11 mouse cellular contexts compared by ENCODE assay signal in the genomic region with DNA sequence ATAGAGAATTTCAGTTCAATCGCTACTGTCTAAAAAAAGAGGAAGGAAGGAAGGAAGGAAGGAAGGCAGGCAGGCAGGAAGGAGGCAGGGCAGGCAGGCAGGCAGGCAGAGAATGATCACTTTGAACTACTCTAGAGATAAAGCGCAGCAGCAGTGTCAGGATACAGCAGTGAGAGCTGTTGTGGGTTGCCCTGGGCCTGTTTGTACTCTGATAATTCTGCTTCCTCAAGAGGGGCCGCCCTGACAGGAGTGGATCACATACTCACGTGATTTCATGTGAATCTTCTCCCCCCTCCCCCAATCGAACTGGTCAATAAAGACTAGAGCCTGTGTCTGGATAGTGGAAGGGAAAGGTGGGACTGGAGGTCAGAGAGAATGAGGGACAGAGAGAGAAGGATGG. TPM values are rescaled to one million over a fixed set of nuclear protein-coding genes. Genes with fewer than 3 reads are reported as not detected.
DNase-seq lines count a peak whose midpoint lies in the region; ATAC-seq and TF ChIP-seq lines count a peak whose summit lies in the region.
"Had no signal": no experiment of that assay in that cellular context is flagged by ENCODE, and none has a peak within 500 bp of the region (broad histone marks: within the 10 kb centered on the region; RNA-seq: fewer than 3 reads in every experiment).

No protein-coding gene starts in this region.

- TF ChIP-seq RAD21 in MEL (IDR thresholded peaks at IDR 0.05; ENCODE audit: low read depth, low read length), result no peak

- no peaks in the 10 kb centered on the region for H3K27me3 ChIP-seq in lung, embryonic 14.5 days (ENCODE audit: insufficient read depth, low read length)
- no peaks in the 10 kb centered on the region for H3K27me3 ChIP-seq in MEL (ENCODE audit: control insufficient read depth in 1 of 2, insufficient read depth in 2 of 2, low read length in 2 of 2)
- no peaks in the 10 kb centered on the region for H3K27me3 ChIP-seq in liver, embryonic 13.5 days

- TF ChIP-seq POLR2A in lung, adult 2 months (IDR thresholded peaks at IDR 0.05; ENCODE audit: borderline replicate concordance, extremely low read depth, low read depth, low read length), result no peak
- peak in 1 of 2 experiments; percentile 27; a peak in 1 of 4 replicates for TF ChIP-seq POLR2A in MEL (IDR thresholded peaks at IDR 0.05; ENCODE audit: control insufficient read depth in 1 of 2, insufficient read depth in 1 of 2, low read depth in 1 of 2, low read length in 2 of 2, poor library complexity in 1 of 2)

- H3K9ac ChIP-seq in lung, embryonic 14.5 days, result no peak overlapping the region
- H3K9ac ChIP-seq in MEL (ENCODE audit: control insufficient read depth, low read depth, low read length, poor library complexity, severe bottlenecking), result no peak overlapping the region
- 0 out of 2 replicates have a peak overlapping the region, but pooled peaks have one; percentile 17 for H3K9ac ChIP-seq in liver, embryonic 13.5 days

- no peak for TF ChIP-seq CTCF in lung, embryonic 14.5 days (IDR thresholded peaks at IDR 0.05; ENCODE audit: low read depth)
- TF ChIP-seq CTCF in lung, adult 2 months (IDR thresholded peaks at IDR 0.05; ENCODE audit: insufficient read depth, low read length), result no peak
- TF ChIP-seq CTCF in MEL (IDR thresholded peaks at IDR 0.05 in 2 of 3, conservative IDR thresholded peaks at IDR 0.05 in 1 of 3; ENCODE audit: control insufficient read depth in 1 of 3, insufficient read depth in 1 of 3, low read depth in 2 of 3, low read length in 3 of 3, poor library complexity in 1 of 3, severe bottlenecking in 1 of 3), result 0 out of 6 replicates have a peak, but pooled peaks of 1 of the 3 experiments have one; percentile 4

- H3K79me2 ChIP-seq in MEL (ENCODE audit: control insufficient read depth, insufficient read depth, low read length, poor library complexity), result no peaks in the 10 kb centered on the region

- H3K36me3 ChIP-seq in lung, embryonic 14.5 days (ENCODE audit: insufficient read depth), result no peaks in the 10 kb centered on the region
- peaks cover 0 to 14% of the 10 kb centered on the region in 2 experiments; a peak in 2 of 4 replicates for H3K36me3 ChIP-seq in MEL (ENCODE audit: control insufficient read depth in 1 of 2, insufficient read depth in 2 of 2, low read length in 2 of 2)
- H3K36me3 ChIP-seq in liver, embryonic 13.5 days, result no peaks in the 10 kb centered on the region

- no peaks in the 10 kb centered on the region for H3K9me3 ChIP-seq in lung, embryonic 14.5 days (ENCODE audit: low read depth, low read length)
- H3K9me3 ChIP-seq in MEL (replicated peaks; ENCODE audit: insufficient read depth, low read length), result no peaks in the 10 kb centered on the region
- no peaks in the 10 kb centered on the region for H3K9me3 ChIP-seq in liver, embryonic 13.5 days (replicated peaks)

- DNase-seq in lung, embryonic 14.5 days, result no peak
- no peak for DNase-seq in lung, adult 2 months
- peak; percentile 94 for DNase-seq in MEL (ENCODE audit: low read depth, low spot score)
- peak; percentile 25 for DNase-seq in liver, embryonic 13.5 days
- DNase-seq in thymus, postnatal 25 days, result peak; percentile 49
- DNase-seq in cerebellum, adult 8-10 months, result no peak
- no peak for DNase-seq in adrenal gland, adult (ENCODE audit: inconsistent age in 2 of 2, low spot score in 1 of 2)
- DNase-seq: adrenal gland, postnatal 36 days; cerebellum, postnatal 10 days; gastrocnemius, adult 2 months; left cerebral cortex, postnatal 4 days had no signal

- 38% methylated on average over 5 of the region's 5 CpGs for WGBS in lung, embryonic 14.5 days
- WGBS in lung, adult 2 months, result 31% methylated on average over 5 of the region's 5 CpGs
- WGBS in liver, embryonic 13.5 days (ENCODE audit: insufficient replicate concordance), result 5% methylated on average over 5 of the region's 5 CpGs

- H3K4me2 ChIP-seq in lung, embryonic 14.5 days, result no peak overlapping the region
- H3K4me2 ChIP-seq in liver, embryonic 13.5 days, result no peak overlapping the region

- H3K27ac ChIP-seq in lung, embryonic 14.5 days (ENCODE audit: low read depth), result peak overlapping the region; percentile 54
- peak overlapping the region; percentile 72 for H3K27ac ChIP-seq in MEL (ENCODE audit: control insufficient read depth, low read depth, low read length)
- peak overlapping the region; percentile 47; the same call in 1 of the 2 replicates for H3K27ac ChIP-seq in liver, embryonic 13.5 days
- H3K27ac ChIP-seq: gastrocnemius, adult 2 months had no signal

- peak; percentile 94 for TF ChIP-seq EP300 in MEL (IDR thresholded peaks at IDR 0.05; ENCODE audit: low read depth in 1 of 2, low read length in 2 of 2)

- ATAC-seq in lung, embryonic 14.5 days (ENCODE audit: insufficient read depth), result no peak
- peak; percentile 87 for ATAC-seq in liver, embryonic 13.5 days (ENCODE audit: low read depth)

- no peak overlapping the region for H3K4me3 ChIP-seq in lung, embryonic 14.5 days (ENCODE audit: low read depth, low read length)
- no peak overlapping the region for H3K4me3 ChIP-seq in lung, adult 2 months (replicated peaks; ENCODE audit: extremely low read depth, low read depth, low read length)
- H3K4me3 ChIP-seq in MEL (ENCODE audit: control insufficient read depth in 1 of 2, insufficient read depth in 1 of 2, low read depth in 2 of 2, low read length in 2 of 2), result peak overlapping the region in 1 of 2 experiments; percentile 0; a peak in 1 of 4 replicates
- no peak overlapping the region for H3K4me3 ChIP-seq in liver, embryonic 13.5 days (replicated peaks)
- H3K4me3 ChIP-seq: gastrocnemius, adult 2 months had no signal

- no peaks in the 10 kb centered on the region for H3K4me1 ChIP-seq in lung, embryonic 14.5 days (ENCODE audit: insufficient read depth)
- peaks cover 2% of the 10 kb centered on the region; the same call in 1 of the 2 replicates for H3K4me1 ChIP-seq in lung, adult 2 months (ENCODE audit: control insufficient read depth, insufficient read depth, low read length)
- H3K4me1 ChIP-seq in MEL (ENCODE audit: control insufficient read depth in 1 of 2, insufficient read depth in 2 of 2, low read length in 2 of 2), result peaks cover 16 to 22% of the 10 kb centered on the region in 2 experiments
- peaks cover 42% of the 10 kb centered on the region for H3K4me1 ChIP-seq in liver, embryonic 13.5 days (replicated peaks)

TF ChIP-seq in MEL, 35 proteins besides CTCF, POLR2A, EP300 and RAD21 (continues in another document):
- TF ChIP-seq POLR2AphosphoS2 (IDR thresholded peaks at IDR 0.05; ENCODE audit: low read length), result no peak
- TF ChIP-seq KAT2A (conservative IDR thresholded peaks at IDR 0.05; ENCODE audit: low read depth, low read length), result no peak
- TF ChIP-seq ZNF384 (IDR thresholded peaks at IDR 0.05; ENCODE audit: low read depth, low read length), result peak; percentile 51; the same call in 1 of the 2 replicates
- peak; percentile 90 for TF ChIP-seq RCOR1 (IDR thresholded peaks at IDR 0.05; ENCODE audit: low read depth, low read length)
- TF ChIP-seq TBP (IDR thresholded peaks at IDR 0.05; ENCODE audit: low read depth, low read length), result no peak
- TF ChIP-seq ZC3H11A (IDR thresholded peaks at IDR 0.05; ENCODE audit: low read depth, low read length), result no peak
- TF ChIP-seq ETS1 (IDR thresholded peaks at IDR 0.05; ENCODE audit: low read depth, low read length), result peak; percentile 87
- TF ChIP-seq MXI1 (IDR thresholded peaks at IDR 0.05; ENCODE audit: low read depth, low read length), result peak; percentile 72; the same call in 1 of the 2 replicates
- no peak for TF ChIP-seq UBTF (IDR thresholded peaks at IDR 0.05; ENCODE audit: borderline replicate concordance, insufficient read depth, low read depth, low read length)
- peak; percentile 61 for TF ChIP-seq CHD2 (IDR thresholded peaks at IDR 0.05; ENCODE audit: low read length)
- TF ChIP-seq NELFE (IDR thresholded peaks at IDR 0.05; ENCODE audit: low read depth, low read length), result peak; percentile 3; the same call in 1 of the 2 replicates
- TF ChIP-seq HCFC1 (IDR thresholded peaks at IDR 0.05; ENCODE audit: low read depth, low read length), result peak; percentile 54; the same call in 1 of the 2 replicates
- peak; percentile 95 for TF ChIP-seq TAL1 (IDR thresholded peaks at IDR 0.05; ENCODE audit: low read length)
- peak; percentile 97 for TF ChIP-seq BHLHE40 (IDR thresholded peaks at IDR 0.05; ENCODE audit: borderline replicate concordance, low read depth, low read length)
- peak; percentile 93 for TF ChIP-seq TCF12 (IDR thresholded peaks at IDR 0.05; ENCODE audit: low read depth, low read length)
- TF ChIP-seq MYC (IDR thresholded peaks at IDR 0.05; ENCODE audit: low read depth, low read length), result no peak; the same call in none of the 2 replicates
- no peak for TF ChIP-seq SMC3 (IDR thresholded peaks at IDR 0.05; ENCODE audit: low read depth, low read length)
- TF ChIP-seq JUND (IDR thresholded peaks at IDR 0.05; ENCODE audit: low read depth, low read length), result 0 out of 2 replicates have a peak, but pooled peaks have one; percentile 34
- TF ChIP-seq MAX (IDR thresholded peaks at IDR 0.05; ENCODE audit: low read length), result no peak
- no peak; the same call in 1 of the 2 replicates for TF ChIP-seq MYB (IDR thresholded peaks at IDR 0.05; ENCODE audit: low read depth, low read length)
- peak; percentile 45; the same call in 1 of the 2 replicates for TF ChIP-seq ELF1 (IDR thresholded peaks at IDR 0.05; ENCODE audit: low read depth, low read length)
- 0 out of 2 replicates have a peak, but pooled peaks have one; percentile 61 for TF ChIP-seq ZKSCAN1 (IDR thresholded peaks at IDR 0.05; ENCODE audit: low read depth, low read length)
- TF ChIP-seq E2F4 (IDR thresholded peaks at IDR 0.05; ENCODE audit: borderline replicate concordance, low read depth, low read length), result no peak

RNA-seq across cellular contexts. Expression of a gene that starts 34.4 kb away (rescaled TPM):
- polyA plus RNA-seq in lung, embryonic 14.5 days (2014; fragmentation: Nextera tagmentation; extraction: Ambion mirVana), result 1.3 and 2.1 TPM in 2 replicates
- 78.4 and 114 TPM in 2 replicates for polyA plus RNA-seq in lung, adult 2 months (2012; rRNA removed)
- 0.08 TPM in 1 of 2 replicates, not detected in the other for total RNA-seq in MEL (2012; rRNA removed)
- under 1 TPM in 1 of 2 experiments, not detected in 1; 0.07 TPM for polyA plus RNA-seq in MEL (2012; ENCODE audit: insufficient read depth in 1 of 2, insufficient read length in 2 of 2, low read depth in 1 of 2, low replicate concordance in 2 of 2, missing spikeins in 1 of 2)
- 1.1 and 1.2 TPM in 2 replicates for polyA plus RNA-seq in liver, embryonic 13.5 days (2015; fragmentation: Nextera tagmentation; extraction: Ambion mirVana)

RNA-seq across cellular contexts. Expression of a gene that starts 43.2 kb away (rescaled TPM):
- polyA plus RNA-seq in lung, embryonic 14.5 days (2014; fragmentation: Nextera tagmentation; extraction: Ambion mirVana), result 13.9 and 16.8 TPM in 2 replicates
- polyA plus RNA-seq in lung, adult 2 months (2012; rRNA removed), result 3.0 and 3.6 TPM in 2 replicates
- 4.6 and 7.5 TPM in 2 replicates for total RNA-seq in MEL (2012; rRNA removed)
- polyA plus RNA-seq in MEL (2012; ENCODE audit: insufficient read depth in 1 of 2, insufficient read length in 2 of 2, low read depth in 1 of 2, low replicate concordance in 2 of 2, missing spikeins in 1 of 2), result 10 to 100 TPM in 1 of 2 experiments, not detected in 1; 10.9 TPM
- 1.1 and 1.4 TPM in 2 replicates for polyA plus RNA-seq in liver, embryonic 13.5 days (2015; fragmentation: Nextera tagmentation; extraction: Ambion mirVana)

Comparison
In these comparisons a context has a peak if more than half of its experiments do, and no peak if none do; other contexts are left out.
1. RNA of a gene that starts 34.4 kb away (polyA plus RNA-seq): 78.4 to 114 TPM in lung, adult 2 months; 1.3 to 2.1 TPM in lung, embryonic 14.5 days, 1.1 to 1.2 TPM in liver, embryonic 13.5 days and 0.07 TPM in MEL; every median in the first group is over 10 times any median in the second.
2. DNase-seq: peak in MEL (single experiment), liver, embryonic 13.5 days (single experiment) and thymus, postnatal 25 days (single experiment); none in lung, embryonic 14.5 days (single experiment), lung, adult 2 months (single experiment), cerebellum, adult 8-10 months (single experiment) and adrenal gland, adult (0 of 2).
3. Peak in every context shown above with its lines, with median percentiles within 50 percentile points of each other: H3K27ac ChIP-seq.